In the genomic region with DNA sequence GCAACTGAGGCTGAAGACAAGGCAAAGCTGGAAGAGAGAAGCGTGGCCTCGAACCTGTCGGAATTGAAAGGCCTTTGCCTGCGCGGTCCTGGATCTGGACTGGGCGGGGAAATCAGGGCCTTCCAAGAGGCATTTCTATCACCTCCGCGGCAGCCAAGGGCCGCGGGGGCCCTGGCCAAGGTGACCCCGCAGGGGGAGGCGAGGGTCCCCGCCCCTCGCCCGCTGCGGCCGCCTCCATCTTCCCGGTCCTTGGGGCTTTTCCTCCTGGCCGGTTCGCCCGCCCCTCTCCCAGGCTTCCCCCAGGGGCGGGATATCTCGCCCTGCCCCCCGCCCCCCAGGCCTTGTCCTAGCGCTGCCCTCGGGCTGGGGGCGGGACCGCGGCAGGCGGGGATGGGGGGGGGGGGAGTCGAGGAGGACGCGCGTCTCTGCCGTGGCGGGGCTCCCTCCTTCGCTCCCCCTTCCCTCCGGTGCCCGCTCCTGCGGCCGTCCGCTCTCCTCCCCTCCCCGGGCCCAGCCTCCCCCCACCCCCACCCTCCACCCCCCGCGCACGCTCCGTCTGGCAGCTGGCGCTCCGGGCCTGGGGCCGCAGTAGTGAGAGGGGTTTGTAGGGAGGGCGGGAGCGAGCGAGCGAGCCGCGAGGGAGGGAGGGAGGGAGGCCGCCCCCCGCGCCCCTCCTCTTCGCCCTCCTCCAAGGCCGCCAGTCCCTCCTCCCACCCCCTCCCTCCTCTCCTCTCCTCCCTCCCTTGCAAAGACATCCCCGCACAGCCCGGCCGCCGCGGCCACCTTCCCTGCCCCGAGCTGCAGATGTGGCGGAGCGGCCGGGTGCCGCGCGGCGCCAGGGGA, we compare ENCODE assay signal across 8 mouse cellular contexts. TPM values are rescaled to one million over a fixed set of nuclear protein-coding genes. Genes with fewer than 3 reads are reported as not detected.
DNase-seq lines count a peak whose midpoint lies in the region; ATAC-seq and TF ChIP-seq lines count a peak whose summit lies in the region.

Glis2 (plus strand) TSS at position 743 of the 843 bp plus-strand sequence.

- peaks cover 51% of the 10 kb centered on the region for H3K79me2 ChIP-seq in myocyte (ENCODE audit: control insufficient read depth, insufficient read depth)

- no peaks in the 10 kb centered on the region for H3K27me3 ChIP-seq in cerebellum, adult 2 months (ENCODE audit: control insufficient read depth, insufficient read depth, low read length)
- H3K27me3 ChIP-seq in intestine, embryonic 14.5 days (replicated peaks; ENCODE audit: control insufficient read depth, insufficient read depth, low read length) = no peaks in the 10 kb centered on the region
- no peaks in the 10 kb centered on the region for H3K27me3 ChIP-seq in myocyte (ENCODE audit: control insufficient read depth, insufficient read depth, insufficient read length)

- H3K4me1 ChIP-seq in cerebellum, adult 2 months (ENCODE audit: control insufficient read depth, insufficient read depth, low read length) = peaks cover 7% of the 10 kb centered on the region
- H3K4me1 ChIP-seq in intestine, embryonic 14.5 days (replicated peaks; ENCODE audit: control insufficient read depth, insufficient read depth, low read length) = peaks cover 51% of the 10 kb centered on the region

- WGBS in cerebellum, adult 2 months = 3% methylated on average over 22 of the region's 74 CpGs
- WGBS in intestine, embryonic 14.5 days = under 1% methylated on average over 35 of the region's 74 CpGs

- peak within 1 kb of the TSS; percentile 100 for H3K4me2 ChIP-seq in intestine, embryonic 14.5 days (ENCODE audit: low read length)
- peak within 1 kb of the TSS; percentile 99 for H3K4me2 ChIP-seq in myocyte (ENCODE audit: low read depth)

- H3K9ac ChIP-seq in intestine, embryonic 14.5 days (ENCODE audit: low read length) = peak within 1 kb of the TSS; percentile 90

- DNase-seq in left cerebral cortex, adult 2 months (ENCODE audit: extremely low spot score in 1 of 2, low spot score in 2 of 2) = peak; percentile 45 to 52
- no peak for DNase-seq in left cerebral cortex, adult 9 months (ENCODE audit: low spot score in 2 of 2)
- DNase-seq in cerebellum, adult 2 months = peak; percentile 47 to 67
- DNase-seq in gastrocnemius, postnatal 14 days = peak; percentile 77
- DNase-seq in intestine, embryonic 14.5 days (ENCODE audit: low spot score) = peak; percentile 87
- DNase-seq in liver = peak; percentile 79
- peak; percentile 34 to 49 for DNase-seq in thymus, postnatal 36 days

- intact Hi-C loops in left cerebral cortex, adult 2 months (cut with DNase I) = no loop called here
- intact Hi-C loops in gastrocnemius, postnatal 14 days (cut with DNase I; ENCODE audit: low total_unique reads) = no loop called here

- peak within 1 kb of the TSS; percentile 70 for H3ac ChIP-seq in myocyte (ENCODE audit: control insufficient read depth, insufficient read length)

- ATAC-seq in intestine, embryonic 14.5 days (replicated peaks; ENCODE audit: low FRiP score, low TSS enrichment, low read depth) = peak; percentile 86

- peaks cover 10% of the 10 kb centered on the region for H3K36me3 ChIP-seq in intestine, embryonic 14.5 days (ENCODE audit: control insufficient read depth, insufficient read depth, low read length)
- no peaks in the 10 kb centered on the region for H3K36me3 ChIP-seq in myocyte (ENCODE audit: control insufficient read depth, insufficient read depth)

- peak within 1 kb of the TSS; percentile 80 for H3K4me3 ChIP-seq in left cerebral cortex, adult 2 months
- H3K4me3 ChIP-seq in cerebellum, adult 2 months (replicated peaks; ENCODE audit: insufficient read depth, low read depth, low read length) = peak within 1 kb of the TSS; percentile 63
- H3K4me3 ChIP-seq in intestine, embryonic 14.5 days (ENCODE audit: low read depth, low read length) = peak within 1 kb of the TSS; percentile 87
- H3K4me3 ChIP-seq in myocyte = peak within 1 kb of the TSS; percentile 87

- H3K27ac ChIP-seq in left cerebral cortex, adult 2 months = peak within 1 kb of the TSS; percentile 90
- H3K27ac ChIP-seq in cerebellum, adult 2 months (ENCODE audit: insufficient read depth, low read length) = 0 out of 2 replicates have a peak within 1 kb of the TSS, but pooled peaks have one; percentile 15
- peak within 1 kb of the TSS; percentile 93 for H3K27ac ChIP-seq in intestine, embryonic 14.5 days (ENCODE audit: low read depth)

- TF ChIP-seq CTCF in left cerebral cortex, adult 2 months (IDR thresholded peaks at IDR 0.05) = no peak
- TF ChIP-seq CTCF in cerebellum, adult 2 months (IDR thresholded peaks at IDR 0.05; ENCODE audit: borderline replicate concordance, insufficient read depth, low read depth, low read length) = no peak

- TF ChIP-seq POLR2A in cerebellum, adult 2 months (IDR thresholded peaks at IDR 0.05; ENCODE audit: borderline replicate concordance, insufficient read depth, low read length) = no peak
- peak; percentile 63 for TF ChIP-seq POLR2A in myocyte (IDR thresholded peaks at IDR 0.05; ENCODE audit: insufficient read length, low read depth)

- no peaks in the 10 kb centered on the region for H3K9me3 ChIP-seq in intestine, embryonic 14.5 days (ENCODE audit: control insufficient read depth, low read length)

TF ChIP-seq in myocyte, 11 proteins besides CTCF, POLR2A, EP300 and RAD21:
- TF ChIP-seq MYOG (IDR thresholded peaks at IDR 0.05; ENCODE audit: control insufficient read depth in 1 of 3, insufficient read depth in 1 of 3, insufficient read length in 2 of 3, low read depth in 2 of 3) (peak in 2 of 3 experiments; percentile 27 to 28), POLR2AphosphoS2 (IDR thresholded peaks at IDR 0.05; ENCODE audit: insufficient read length, low read depth) (peak; percentile 68), MAX (IDR thresholded peaks at IDR 0.05; ENCODE audit: low read depth) (no peak), TCF3 (IDR thresholded peaks at IDR 0.05; ENCODE audit: insufficient read length, low read depth) (no peak), MYOD1 (IDR thresholded peaks at IDR 0.05; ENCODE audit: control insufficient read depth in 1 of 3, insufficient read length in 2 of 3, low read depth in 2 of 3) (peak in 1 of 3 experiments; percentile 41)

RNA-seq across cellular contexts. Expression of gene Glis2, which starts in this region (rescaled TPM):
- total RNA-seq in left cerebral cortex, adult 2 months (2021) = 10 to 100 TPM; 12.9 to 16.2 TPM
- 16.0 and 19.5 TPM in 2 replicates for polyA plus RNA-seq in cerebellum, adult 2 months (2012; rRNA removed)
- 10 to 100 TPM; 11.8 to 15.2 TPM for total RNA-seq in gastrocnemius, postnatal 14 days (2021)
- polyA plus RNA-seq in intestine, embryonic 14.5 days (2014; fragmentation: Nextera tagmentation; extraction: Ambion mirVana) = 29.0 and 31.0 TPM in 2 replicates
- 29.6 TPM for polyA plus RNA-seq in myocyte (2012; fragmentation: generic; extraction: Trizol)

Comparison
In these comparisons a context has a peak if more than half of its experiments do, and no peak if none do; other contexts are left out.
1. DNase-seq: peak in left cerebral cortex, adult 2 months (2 of 2), cerebellum, adult 2 months (2 of 2), gastrocnemius, postnatal 14 days (single experiment), intestine, embryonic 14.5 days (single experiment), liver (single experiment) and thymus, postnatal 36 days (2 of 2); none in left cerebral cortex, adult 9 months (0 of 2).
2. H3K27ac ChIP-seq: peak in every context shown above with its lines; median percentile 93 in intestine, embryonic 14.5 days; 90 in left cerebral cortex, adult 2 months; 15 in cerebellum, adult 2 months.
3. Peak in every context shown above with its lines, with median percentiles within 50 percentile points of each other: H3K4me3 ChIP-seq.